Mouse (Mus musculus) ES-E14 (cell line): Measurements from ENCODE around the gene Lbx2.

ENCODE experiments used
- MAFK ChIP-seq: IDR thresholded peaks from 2 replicates; pipeline ENCODE4 v1.6.1; 2014; ENCODE audit warnings: mild to moderate bottlenecking, low read depth, low read length, inconsistent platforms; ENCODE audit not compliant: insufficient read depth
- ZC3H11A ChIP-seq: IDR thresholded peaks from 2 replicates; pipeline ENCODE4 v1.6.1; 2012; ENCODE audit warnings: low read depth, mild to moderate bottlenecking, inconsistent platforms, low read length, borderline replicate concordance
- ZNF384 ChIP-seq: IDR thresholded peaks from 2 replicates; pipeline ENCODE4 v1.6.1; 2012; ENCODE audit warnings: low read depth, low read length, inconsistent platforms

DNA sequence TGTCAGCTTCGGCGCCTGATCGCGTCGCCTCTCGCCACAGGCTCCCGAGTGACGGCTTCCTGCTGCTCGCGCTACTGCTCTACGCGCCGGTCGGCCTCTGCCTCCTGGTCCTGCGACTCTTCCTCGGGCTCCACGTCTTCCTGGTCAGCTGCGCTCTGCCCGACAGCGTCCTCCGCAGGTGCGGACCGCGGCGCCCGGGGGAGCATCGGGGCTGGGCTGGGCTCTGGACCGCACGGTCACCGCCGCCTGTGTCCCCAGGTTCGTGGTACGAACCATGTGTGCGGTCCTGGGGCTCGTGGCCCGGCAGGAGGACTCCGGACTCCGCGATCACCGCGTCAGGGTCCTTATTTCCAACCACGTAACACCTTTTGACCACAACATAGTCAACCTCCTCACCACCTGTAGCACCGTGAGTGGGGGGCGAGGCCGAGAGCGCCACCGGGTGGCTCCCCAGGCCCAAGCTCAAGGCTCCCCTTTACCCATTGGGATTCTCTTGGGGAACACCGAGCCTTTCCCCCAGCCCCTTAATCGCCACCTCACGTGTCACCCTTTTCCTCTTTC, 31.2 kb upstream of the Lbx2 start, which contains the start of gene Htra2:
- TF ChIP-seq ZC3H11A (no peak), MAFK (no peak), ZNF384 (no peak)
